Mouse (Mus musculus) T-helper 1 cell (primary cell): ENCODE data around the gene Ccdc60.

Experiments
- in situ Hi-C: fragments of 300-600 bp; cut with MboI, MseI; formaldehyde crosslinking; loops from one replicate; pipeline ENCODE4 v1.15.1; 2025; ENCODE audit warnings: high pct_unique_total_duplicates

Gene Ccdc60

DNA sequence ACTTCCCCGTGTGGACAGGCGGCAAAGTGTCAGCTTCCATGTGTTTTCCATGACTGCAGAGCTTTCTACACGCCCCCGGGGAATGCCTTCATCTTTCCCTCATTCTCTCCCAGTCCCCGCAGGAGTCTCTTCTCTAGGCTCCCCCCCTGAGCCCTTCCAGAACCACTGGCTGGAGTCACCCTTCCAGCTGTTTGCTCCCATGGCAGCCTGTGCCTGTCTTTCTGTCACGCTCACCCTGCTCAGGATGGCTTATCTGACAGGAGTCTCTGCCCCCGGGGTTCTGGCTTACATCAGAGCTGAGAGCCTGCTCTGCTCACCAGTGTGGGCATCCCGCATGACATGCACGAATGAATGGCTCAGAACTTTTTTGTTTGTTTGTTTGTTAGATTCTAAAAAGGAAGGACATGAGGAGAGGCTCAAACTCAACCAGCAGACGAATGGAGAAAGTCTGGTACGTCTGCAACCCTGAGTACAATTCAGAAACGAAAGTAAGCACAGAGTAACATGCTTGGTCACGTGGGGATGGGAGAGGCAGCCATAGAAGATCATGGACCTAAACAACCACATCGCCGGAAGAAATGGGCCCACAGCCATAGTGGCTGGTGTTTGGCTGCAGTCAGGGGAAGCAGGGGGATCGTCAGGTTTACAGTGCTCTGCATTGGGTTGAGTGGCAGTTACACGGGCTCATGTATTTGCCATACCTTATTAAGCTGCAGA lies 17.1 kb downstream of the Ccdc60 start:
- in situ Hi-C loops = no loop called here

DNA sequence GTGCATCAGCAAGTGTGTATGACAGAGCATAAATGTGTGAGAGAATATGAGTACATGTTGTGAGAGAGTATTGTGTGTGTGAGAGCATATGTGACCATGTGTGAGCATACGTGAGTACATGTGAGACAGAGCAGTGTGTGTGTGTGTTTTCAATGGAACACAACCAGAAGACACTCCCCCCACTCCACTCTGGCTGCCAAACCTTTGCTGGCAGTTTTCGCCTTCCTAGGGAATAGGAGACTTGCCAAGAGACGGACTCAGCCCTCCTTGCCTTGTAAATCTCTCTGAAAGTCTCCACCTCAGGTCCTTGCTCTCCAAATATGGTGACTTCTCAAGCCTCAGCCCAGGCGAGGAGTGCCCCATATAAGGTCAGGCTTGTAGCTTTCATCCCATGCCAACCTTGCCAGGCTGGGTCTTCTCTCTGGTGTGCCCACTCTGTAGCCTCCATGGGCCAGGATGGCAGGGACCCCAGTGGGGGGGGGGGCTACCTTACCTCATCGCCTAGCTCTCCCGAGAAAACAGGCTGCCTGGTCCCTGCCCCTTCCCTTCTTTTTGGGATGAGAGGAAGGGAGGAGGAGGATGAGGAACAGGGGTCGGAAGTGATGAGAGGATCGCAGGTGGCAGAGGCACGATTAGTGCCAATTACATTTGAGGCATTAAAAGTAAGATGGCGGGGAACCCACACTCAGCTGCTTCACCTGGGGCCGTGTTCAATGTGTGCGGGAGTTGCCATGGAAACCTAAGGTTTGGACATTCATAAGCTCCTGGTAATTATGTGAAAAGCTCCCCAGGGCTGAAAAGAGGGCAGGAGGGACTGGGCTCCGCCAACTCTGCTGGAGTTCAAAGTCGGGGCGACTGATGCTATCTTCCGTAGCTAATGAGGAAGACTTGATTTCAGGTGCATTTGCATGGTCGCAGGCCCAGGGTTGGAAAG lies 19.3 kb downstream of the Ccdc60 start:
- in situ Hi-C loops = no loop called here

DNA sequence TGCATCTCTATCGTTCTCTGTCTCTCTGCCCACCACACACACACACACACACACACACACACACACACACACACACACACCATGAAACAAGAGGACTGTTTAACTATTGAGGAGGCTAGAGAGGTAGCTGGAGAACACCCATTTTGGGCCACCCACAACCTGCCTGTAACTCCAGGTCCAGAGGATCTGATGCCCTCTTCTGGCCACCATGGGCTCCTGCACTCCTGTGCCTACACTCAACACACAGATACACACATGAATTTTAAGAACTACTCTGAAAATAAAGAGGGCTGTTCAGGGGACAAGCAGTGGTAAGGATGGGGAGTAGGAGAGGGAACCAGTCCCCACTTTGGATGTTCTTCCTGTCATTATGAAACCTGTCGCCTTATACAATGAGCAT lies 26.1 kb downstream of the Ccdc60 start:
- in situ Hi-C loops = no loop called here

DNA sequence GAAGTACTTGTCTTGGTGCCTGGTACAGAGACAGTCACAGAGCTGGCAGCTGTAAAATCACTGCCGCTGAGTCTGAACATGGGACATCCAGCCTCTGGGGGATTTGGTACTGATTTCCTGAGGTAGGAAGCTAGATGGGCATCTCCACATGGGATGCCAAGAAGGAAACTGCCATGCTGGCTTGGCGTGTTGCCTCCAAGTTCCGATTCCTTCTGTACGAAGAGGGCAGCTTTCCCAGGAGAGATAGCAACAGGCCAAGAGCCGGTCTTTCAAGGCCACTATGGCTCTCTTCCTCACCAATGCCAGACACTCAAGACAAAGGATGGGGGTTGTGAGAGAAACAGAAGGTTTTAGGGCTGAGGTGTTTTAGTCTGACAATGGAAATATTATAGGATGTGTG lies 26.8 kb downstream of the Ccdc60 start:
- in situ Hi-C loops = no loop called here

DNA sequence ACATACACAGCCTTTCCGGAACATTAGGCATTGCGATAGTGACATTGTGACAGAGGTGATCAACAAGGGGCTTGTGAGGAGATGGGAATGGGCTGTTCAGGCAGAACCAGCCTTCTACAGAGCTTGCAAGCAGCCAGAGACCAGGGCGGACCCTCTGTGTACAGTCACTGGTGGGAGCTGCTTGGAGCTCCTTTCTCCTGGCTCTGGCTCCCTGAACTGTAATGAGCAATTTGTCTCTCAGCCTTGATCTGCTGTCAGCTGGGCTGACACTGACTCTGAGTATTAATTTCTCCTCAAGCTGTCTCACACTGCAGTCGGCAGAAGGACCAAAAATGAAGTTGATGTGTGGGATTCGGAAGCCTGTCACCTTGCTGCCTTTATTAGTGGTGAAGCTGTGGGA lies 28.4 kb downstream of the Ccdc60 start:
- in situ Hi-C loops = no loop called here

DNA sequence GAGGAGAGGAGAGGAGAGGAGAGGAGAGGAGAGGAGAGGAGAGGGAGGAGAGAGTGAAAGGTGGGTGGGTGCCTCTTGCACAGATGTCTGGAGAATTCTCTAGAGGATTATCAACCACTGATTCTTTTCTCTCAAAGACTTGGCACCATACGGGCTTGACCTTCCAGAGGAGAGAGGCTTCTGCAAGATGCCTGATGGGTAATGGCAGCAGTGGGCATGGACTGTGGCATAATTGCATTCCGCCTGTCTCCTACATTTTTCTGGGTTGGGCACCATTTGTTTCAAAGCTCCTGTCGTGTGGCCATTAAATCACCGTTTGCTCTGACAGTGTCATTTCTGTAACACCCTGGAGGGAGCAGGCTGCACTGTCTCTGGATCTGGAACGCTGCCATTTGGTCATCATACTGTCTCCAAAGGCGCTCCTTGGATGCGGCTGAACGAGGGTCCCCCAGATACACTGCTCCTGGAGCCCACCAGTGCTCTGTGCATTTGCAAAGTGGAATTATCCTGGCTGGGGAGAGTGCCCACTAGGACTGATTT lies 30.4 kb downstream of the Ccdc60 start:
- in situ Hi-C loops = no loop called here

DNA sequence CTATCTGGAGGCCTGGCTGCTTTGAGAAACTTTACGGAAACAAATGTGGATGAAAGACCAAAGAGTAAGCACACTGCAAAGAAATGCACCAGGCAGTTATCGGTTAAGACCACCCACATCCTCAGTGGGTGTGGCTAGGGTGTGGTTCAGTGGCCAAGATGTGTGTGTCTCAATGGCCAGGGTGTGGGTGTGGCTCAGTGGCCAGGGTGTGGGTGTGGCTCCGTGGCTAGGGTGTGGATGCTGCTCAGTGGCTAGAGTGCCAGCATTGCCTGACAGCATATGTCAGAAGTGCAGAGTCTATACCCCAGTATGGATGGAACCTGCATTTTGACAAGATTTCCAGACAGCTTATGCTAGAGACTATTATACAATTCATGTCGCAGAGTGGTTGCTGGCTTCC lies 34.9 kb downstream of the Ccdc60 start:
- in situ Hi-C loops = no loop called here

DNA sequence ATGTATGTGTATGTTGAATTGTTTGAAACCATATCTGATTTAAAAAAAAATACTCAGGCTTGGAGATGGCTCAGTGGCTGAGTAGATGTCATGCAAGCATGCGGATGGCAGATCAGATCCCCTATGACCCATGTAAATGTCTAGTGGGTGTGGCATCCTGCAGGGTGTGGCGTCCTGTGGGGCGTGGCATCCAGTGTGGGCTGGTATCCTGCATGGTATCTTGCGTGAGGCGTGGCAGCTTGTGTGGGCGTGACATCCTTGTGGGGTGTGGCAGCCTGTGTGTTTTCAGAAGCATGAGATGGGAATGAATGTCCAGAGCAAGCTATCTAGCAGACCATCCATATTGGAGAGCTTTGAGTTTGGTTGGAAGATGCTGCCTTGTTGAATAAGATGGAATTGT lies 36.6 kb downstream of the Ccdc60 start:
- in situ Hi-C loops = no loop called here

DNA sequence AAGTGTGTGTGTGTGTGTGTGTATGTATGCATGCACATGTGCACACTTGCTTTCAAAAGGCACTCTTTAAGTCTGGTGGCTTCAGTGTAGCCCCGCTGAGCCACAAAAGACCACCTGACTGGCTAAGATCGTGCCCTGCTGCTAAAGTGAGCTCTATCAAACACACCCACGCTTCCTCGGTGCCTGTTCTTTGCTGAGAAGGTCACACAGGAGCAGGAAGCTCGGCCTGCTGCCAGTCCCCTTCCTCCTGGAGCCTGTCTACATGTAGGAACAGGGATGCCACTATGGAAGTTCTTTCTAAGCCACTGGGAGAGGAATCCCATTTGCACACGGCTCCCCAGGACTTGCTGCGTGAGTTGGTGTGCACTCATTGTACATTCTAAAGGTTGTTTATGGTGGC lies 42.1 kb downstream of the Ccdc60 start:
- in situ Hi-C loops = loop anchor here (25.0 kb wide), 2 partner anchors 791 to 1891 kb away; no protein-coding TSS in a partner anchor

DNA sequence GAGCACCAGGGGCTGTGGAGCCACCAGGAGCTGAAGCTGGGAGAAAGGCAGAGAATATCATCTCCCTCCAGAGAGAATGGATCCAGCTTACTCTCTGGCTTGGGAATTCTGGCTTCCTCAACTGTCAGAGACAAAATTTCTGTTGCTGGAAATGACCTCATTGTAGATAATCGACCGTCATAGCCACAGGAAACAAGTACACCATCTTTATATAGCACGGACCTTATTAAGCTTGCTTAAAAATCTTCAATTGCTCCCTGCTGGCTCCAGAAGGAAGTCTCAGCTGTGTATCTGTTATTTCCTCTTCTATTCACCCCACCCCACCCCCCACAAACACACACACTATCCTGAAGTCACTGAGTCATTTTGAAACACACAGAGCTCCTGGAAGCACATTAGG lies 44.3 kb downstream of the Ccdc60 start:
- in situ Hi-C loops = loop anchor here (25.0 kb wide), 2 partner anchors 793 to 1893 kb away; no protein-coding TSS in a partner anchor

DNA sequence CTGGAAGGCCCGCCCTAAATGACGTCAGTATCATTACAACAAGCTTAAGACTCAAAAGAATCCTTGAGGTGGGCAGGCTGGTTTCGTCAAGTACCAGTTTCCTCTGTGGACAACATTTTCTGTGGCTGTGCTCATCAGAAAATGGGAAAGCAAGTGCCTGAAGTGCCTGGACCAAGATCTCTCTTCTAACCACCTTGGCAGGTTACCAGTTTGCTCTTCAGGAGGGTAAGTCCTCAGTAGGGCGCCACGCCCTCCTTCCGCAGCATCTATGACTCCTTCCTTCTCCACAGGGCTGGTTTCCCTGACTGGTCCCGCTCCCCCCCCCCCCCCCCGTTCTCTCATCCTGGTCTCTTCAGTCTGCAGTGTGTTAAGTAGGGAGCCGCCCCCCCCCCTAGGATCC lies 45.2 kb downstream of the Ccdc60 start:
- in situ Hi-C loops = loop anchor here (25.0 kb wide), 2 partner anchors 794 to 1894 kb away; no protein-coding TSS in a partner anchor

DNA sequence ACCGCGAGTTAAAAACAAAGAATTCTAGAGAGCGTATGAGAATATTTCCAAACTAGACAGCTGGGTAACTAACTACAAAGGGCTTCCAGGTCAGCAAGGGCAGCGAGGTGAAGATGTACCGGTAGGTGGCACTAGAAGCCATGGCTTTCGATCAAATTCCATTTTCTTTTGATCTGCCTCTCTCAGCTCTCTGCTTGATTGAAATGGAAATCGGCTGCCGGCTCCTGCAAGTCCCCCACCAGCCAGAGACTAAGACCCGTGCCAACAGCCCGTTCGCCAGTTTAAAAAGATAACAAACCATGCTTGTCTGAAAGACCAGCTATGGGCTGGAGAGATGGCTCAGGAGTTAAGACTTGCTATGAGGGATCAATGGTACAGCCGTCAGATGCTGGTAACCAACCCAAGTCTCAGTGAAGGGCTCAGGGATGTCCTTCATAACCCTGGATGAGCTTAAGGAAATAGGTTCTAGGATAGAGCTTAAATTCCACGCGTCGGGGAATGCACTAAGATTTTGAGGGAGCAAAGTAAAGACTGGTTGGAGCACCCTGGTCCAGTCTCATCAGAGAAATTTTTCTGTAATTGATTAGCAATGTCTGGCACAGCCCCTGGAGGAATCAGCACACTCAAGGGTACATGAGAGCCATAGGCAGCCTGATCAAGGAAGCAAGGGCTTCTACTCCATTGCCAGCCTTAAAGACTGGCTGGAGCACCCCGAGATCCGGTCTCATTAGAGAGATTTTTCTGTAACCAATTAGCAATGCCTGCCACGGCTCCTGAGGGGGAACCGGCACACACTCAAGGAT lies 56.7 kb downstream of the Ccdc60 start:
- in situ Hi-C loops = loop anchor here (5.0 to 25.0 kb wide), 3 partner anchors 250 to 1905 kb away; no protein-coding TSS in a partner anchor

DNA sequence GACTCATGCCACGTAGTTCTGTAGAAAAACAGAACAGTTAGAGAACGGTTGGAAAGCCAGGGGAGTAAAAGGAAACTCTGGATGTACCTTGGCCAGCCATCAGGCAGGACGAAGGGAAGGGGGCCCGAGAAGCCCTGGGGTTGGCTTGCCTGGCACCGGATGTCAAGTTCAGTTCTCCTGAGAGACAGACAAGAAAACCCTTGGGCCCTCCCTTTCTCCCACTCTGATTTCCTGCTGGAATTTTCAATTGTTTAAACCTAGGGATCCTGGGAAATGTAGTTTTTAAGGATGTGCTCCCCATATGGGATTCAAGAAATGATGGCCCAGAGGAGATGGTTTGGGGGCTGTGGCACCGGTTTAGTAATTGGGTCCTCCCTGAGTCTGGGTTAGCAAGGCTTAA lies 60.4 kb downstream of the Ccdc60 start:
- in situ Hi-C loops = loop anchor here (25.0 kb wide), 2 partner anchors 809 to 1909 kb away; no protein-coding TSS in a partner anchor

DNA sequence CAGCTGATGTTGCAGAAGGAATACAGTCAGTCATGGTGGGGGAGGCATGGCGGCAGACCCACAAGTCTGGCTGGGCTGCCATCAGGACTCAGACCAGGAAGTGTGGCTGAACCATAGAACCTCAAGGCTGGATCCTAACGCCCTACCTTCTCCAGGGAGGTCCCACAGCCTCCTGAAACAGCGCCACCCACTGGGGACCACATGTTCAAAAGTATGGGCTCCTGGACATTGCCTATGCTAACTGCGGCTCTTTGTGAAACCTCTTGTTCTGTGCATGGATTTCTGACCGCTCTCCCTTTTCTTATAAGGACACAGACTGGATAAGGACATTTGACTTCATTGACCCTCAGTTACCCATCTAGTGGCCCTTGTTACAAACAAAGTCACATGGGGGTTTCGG lies 64.8 kb downstream of the Ccdc60 start:
- in situ Hi-C loops = no loop called here

DNA sequence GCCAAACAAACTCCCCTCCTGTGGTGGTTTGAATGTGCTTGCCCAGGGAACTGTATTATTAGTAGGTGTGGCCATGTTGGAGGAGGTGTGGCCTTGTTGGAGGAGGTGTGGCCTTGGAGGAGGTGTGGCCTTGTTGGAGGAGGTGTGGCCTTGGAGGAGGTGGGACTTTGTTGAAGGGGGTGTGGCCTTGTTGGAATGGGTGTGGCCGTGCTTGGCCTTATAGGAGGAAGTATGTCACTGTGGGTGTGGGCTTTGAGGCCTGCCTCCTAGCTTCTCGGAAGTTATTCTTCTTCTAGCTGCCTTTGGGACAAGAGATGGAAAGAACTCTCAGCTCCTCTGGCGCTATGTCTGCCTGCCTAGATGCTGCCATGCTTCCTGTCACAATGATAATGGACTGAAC lies 66.9 kb downstream of the Ccdc60 start:
- in situ Hi-C loops = no loop called here

DNA sequence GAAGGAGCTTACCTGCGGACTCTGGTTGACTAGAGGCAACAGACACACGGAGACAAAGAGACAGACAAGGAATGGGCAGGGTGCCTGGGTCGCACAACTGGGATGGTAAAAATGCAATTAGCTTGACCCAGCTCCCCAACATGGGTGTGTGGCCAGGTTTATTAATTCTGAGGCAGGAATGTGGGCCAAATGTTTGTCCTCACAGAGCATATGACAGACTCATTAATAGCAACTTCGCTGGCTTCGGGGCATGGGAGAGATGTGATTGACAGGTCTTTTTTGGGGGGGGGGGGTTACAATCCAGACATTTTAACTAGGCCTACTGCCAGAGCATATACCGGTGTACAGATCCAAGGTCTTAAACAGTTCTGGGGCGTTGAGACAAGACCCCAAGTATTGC lies 69.5 kb downstream of the Ccdc60 start:
- in situ Hi-C loops = no loop called here

DNA sequence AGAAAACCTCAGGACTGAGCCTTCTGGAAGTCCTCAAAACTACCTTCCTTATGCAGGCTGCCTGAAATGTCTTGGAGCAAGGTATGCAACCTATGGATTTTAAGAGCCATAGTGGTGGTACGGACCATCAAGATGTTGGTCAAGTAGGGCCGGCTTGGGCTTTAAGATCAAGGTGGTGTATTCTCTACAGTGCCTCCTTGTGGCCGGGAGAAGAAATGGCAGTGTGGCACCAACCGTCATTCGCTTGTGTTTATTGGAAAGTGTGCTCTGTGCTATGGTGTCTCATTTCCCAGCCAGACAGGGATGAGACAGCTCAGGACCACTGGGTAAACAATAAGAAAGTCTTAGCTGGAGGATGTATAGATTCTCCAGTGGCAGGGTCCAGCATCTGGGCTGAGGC lies 76.1 kb downstream of the Ccdc60 start:
- in situ Hi-C loops = loop anchor here (5.0 kb wide), 1 partner anchor 90 kb away; no protein-coding TSS in a partner anchor

DNA sequence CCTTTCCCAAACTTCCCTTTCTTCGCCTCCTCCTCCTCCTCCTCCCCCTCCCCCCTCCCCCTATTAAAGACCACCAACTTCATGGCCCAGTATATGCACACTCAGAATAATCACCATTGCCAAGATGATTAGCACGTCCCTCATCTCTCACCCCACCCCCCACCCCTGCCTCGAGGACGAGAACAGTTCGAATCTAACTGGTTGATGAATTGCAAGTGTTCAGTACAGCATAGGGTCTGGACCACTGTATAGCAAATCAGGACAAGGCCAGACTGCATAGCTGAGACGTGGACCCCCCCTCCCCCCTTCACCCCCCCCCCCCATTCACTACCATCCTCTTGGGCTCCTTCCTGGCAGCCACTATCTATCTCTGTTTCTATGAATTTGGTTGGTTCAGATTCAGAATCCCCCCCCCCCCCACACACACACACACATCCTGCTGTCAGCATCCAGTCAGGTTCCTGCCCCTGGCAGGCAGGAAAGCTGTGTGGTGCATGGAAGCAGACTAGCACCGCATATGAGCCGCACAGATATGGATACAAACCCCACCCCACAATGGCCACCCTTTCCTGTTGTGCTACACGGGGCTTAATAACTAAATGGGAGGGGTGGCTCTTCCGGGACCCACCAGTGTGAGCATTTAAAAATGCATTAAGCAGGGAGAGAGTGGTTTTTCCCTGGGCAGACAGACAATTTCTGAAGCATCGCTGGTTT lies 79.2 kb downstream of the Ccdc60 start:
- in situ Hi-C loops = loop anchor here (5.0 kb wide), 1 partner anchor 87 kb away; no protein-coding TSS in a partner anchor

DNA sequence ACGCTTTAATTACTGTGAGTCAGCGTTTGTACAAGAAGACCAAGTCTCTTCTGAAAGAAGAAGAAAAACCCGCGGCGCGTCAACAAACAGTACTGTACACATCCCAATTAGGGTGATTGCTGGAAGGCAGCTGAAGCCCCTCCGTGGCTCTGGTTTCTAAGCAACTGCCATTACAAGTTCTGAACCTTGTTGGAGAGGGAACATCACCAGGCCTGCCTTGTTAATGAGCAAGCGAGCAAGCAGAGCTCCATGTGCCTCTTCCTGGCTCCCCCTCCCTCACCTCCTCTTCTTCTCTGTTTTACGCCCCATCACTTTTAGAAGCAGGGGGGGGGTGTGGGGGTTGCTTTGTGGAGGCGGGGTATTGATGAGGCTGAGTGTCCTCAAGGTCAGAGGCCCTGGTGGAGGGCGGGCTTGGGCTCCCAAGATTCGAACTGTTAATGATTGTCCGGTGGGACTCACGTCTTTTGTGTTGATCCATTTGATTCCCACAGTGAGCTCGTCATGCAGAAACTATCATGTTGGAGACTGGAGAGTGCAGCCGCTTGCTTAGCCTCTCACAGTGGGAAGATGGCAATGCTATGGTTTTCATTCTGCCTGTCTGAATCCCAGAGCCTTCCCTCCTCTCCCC lies 79.9 kb downstream of the Ccdc60 start:
- in situ Hi-C loops = no loop called here

DNA sequence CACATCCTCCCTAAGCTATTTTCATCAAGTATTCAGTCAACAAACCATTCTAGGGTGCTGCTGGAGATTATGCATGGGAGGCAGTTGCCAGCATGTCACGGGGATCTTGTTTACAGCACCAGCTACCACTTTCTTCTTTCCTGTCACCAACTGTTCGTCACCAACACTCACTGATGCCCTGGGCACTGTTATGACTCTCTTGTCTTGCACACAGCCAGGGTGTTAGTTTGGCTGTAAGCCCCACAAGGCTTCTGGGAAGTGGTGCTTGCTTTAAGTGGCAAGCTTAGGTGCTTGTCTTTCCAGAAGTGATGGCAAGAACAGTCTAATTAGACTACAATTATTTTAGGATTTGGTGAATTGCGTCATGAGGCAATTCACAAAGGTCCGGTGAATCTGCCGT lies 86.1 kb downstream of the Ccdc60 start:
- in situ Hi-C loops = no loop called here
